Mouse (Mus musculus) NIH3T3 (cell line): Measurements from ENCODE around the gene Rab30.
A peak's percentile ranks its signal among the peaks of the same experiment; 100 is the strongest.
"Not testable (repeated sequence)": the region's sequence is repeated elsewhere in the genome, so short reads cannot be mapped to it uniquely, and the experiment has no call there.

Source experiments
- DNase-seq: peaks from one replicate; pipeline ENCODE4 v3.0.0-alpha.2; 2012; ENCODE audit warnings: low read depth

The Rab30 gene

DNA sequence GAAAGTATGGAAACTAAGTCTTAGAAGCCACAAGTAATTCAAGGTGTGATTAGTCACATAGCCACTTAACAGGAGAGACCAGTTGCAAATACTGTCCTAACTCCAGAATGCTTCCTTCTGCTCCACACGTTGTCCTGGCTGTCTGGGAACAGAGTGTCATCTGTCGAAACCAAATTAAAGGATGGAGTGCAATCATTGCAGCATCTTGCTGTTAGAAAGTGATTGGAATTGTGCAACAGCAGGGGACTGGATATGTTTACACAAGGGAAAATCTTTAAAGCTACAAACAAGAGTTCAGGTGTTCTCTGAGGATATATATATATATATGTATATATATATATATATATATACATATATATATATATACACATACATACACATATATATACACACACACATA, 9.0 kb downstream of the Rab30 start:
- DNase-seq: no peak

- DNase-seq: no peak
These were observed 16.7 kb downstream of the Rab30 start for GRCm38 (mm10) chr7:92758067-92758466.

DNA sequence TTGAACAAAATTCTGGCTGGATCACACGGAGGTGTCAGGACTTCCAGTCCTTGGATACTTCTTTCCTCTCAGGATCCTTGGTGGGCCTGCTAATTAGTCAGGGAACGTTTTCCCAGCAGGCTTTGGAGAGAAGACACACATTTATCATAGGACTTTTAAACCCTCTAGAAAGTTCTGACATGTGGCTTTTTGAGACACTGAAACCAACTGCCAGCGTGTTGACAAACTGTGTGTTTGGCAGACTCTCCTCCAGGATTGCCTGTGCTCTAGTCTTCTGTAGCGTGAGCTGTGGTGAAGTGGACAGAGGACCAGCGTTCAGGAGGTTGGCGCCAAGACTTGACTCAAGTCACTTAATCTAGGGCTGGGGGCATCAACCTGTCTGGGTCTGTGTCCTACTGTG, 19.2 kb downstream of the Rab30 start:
- no peak for DNase-seq

DNA sequence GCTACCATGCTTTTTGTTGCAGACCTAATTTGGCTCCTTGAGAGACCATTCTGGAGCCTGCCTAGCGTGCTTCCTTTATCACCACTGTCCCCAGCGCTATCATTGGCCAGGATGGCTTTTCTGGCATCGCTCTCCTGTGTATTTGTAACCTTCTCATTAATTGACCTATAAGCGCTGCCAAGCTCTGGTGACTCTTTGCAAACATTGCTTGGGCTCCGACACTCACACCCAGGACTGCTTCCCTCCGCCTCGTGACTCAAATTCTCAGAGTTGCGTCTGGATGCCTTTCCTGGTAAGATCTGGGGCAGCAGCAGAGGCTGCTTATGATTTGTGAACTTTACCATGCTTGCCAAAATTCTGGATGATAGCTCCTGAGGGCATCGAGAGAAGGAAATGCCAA, 19.8 kb downstream of the Rab30 start:
- DNase-seq: no peak

DNA sequence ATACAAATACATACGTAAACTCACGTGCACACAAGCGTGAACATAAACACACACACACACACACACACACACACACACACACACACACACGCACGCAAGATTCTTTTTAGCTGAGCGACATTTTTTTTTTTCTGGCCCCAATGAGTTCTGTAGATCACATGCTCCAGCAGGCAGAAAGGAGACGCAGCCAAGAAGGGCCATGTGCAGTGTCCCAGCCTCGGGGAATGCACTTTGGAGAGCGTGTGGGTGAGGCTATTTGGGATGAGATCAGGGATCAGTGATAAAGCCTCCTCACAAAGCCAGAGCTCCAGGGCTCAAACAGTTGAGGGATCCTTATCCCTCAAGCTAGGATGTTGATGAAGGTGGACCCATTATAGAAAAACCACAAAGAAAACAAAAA, 24.0 kb downstream of the Rab30 start:
- DNase-seq: no peak

- no peak for DNase-seq
These were observed 25.0 kb downstream of the Rab30 start for GRCm38 (mm10) chr7:92766096-92767090.

GRCm38 (mm10) chr7:92768116-92768515, 26.7 kb downstream of the Rab30 start:
- DNase-seq: not testable (repeated sequence)

- no peak for DNase-seq
These were observed 27.5 kb downstream of the Rab30 start for GRCm38 (mm10) chr7:92768859-92769258.

DNA sequence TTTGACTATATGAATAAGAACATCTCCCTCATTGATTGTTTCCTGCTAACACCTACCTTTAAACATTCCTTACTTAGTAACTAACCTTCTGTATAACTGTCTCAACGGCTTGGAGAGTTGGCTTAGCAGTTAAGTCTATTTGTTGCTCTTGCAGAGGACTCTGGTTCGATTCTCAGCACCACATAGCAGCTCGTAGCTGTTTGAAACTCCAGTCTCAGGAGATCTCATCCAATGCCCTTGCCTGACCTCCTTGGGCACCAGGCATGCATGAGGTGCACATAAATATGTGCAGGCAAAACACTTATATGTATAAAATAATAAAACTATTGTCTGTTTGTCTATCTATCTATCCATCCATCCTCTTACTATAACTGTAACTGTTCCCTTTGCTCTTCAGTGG, 31.6 kb downstream of the Rab30 start:
- DNase-seq: no peak

- no peak for DNase-seq
These were observed 32.2 kb downstream of the Rab30 start for GRCm38 (mm10) chr7:92773596-92773995.

- no peak for DNase-seq
These were observed 33.3 kb downstream of the Rab30 start for GRCm38 (mm10) chr7:92774741-92775140.

DNA sequence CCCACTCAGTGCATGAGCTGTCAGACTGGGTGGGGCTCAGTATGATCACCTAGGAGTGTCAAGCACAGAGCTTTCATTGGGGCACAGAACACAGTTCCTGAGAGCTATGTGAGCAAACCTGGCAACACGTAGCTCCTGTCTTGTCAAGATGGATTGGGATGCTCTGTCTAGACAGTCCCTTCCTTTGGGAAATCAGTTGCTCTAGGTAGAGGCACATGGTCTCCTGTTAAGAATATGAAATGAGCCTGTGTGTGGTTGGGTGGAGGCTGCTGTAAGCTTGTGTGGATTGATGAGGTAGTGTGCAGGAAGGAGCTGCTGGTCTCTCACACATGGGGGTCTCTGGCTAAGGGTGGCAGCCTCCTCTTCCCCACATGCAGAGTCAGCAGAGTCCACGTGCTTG, 34.3 kb downstream of the Rab30 start:
- no peak for DNase-seq

GRCm38 (mm10) chr7:92776647-92777046, 35.2 kb downstream of the Rab30 start:
- DNase-seq: peak; percentile 81

DNA sequence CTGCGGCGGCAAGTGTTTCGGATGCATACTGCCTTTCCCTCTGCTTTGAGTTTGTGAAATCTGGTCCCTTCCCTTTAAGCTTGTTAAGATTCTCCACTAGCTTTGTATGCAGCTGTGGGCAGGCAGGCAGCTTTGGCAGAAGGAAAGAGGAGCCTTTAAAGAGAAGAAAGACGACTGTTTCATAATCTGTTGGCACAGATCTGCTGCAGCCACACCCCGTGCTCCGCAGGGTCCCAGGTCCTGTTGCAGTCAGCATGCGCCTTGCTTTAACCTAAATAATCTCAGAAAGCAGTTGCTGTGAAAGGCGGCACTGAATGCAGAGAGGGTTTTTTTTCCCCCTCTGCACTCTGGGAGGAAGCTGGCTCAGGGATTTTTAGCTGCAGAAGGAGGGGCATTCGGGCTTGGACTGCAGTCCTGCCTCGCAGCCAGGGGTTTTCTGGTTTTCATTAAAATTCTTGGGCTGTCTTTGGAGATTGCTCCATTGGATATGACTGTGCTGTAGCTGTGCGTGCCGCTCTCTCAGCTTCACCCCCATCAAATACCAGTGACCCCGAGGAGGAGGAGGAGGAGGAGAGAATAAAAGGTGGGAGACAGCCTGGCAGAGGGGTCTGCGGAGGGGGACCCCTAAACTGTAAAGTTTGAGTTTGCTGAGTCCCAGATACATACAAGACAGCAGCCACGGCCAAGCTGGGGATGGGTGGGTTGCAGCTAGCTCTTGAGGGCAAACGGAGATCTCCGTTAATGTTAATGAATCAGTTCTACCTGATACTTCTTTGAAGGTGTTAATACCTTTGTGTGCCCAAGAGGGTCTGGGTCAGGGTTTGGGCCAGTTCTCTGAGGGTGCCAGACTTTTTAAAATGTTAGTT, 35.9 kb downstream of the Rab30 start:
- DNase-seq: peak; percentile 91

DNA sequence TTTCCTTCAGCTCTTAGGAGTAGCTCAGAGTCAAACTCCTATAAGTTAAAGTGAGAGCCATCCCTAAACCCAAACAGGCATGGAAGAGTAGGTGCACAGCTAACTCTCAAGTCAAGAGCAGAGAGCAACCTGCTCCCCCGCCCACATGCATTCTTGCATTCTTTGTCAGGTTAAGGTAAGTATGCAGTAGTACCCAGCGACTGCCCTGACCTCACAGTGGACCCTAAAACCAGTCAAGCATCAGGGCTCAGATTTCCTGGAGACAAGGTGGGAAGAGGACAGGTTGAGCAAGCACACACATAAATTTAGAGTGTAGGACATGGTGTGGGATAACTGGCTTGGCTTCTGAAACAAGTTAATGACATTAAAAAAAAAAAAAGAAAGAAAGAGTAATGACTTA, 37.7 kb downstream of the Rab30 start:
- DNase-seq: no peak

DNA sequence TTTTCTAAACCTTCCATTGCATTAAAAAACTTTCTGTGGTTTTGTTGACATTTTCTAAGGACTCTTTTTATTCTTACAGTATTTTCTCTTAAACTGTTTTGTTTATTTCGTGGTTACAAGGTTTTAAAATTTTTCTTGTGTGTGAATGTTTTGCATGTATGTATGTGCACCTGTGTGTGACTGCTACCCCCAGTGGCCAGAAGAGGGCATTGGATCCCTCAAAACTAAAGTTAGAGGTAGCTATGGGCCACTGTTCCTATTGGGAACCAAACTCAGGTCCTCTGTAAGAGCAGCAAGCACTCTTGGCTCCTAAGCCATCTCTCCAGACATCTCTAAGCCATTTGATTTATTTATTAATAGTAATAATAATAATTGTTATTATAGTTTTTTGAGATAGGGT, 40.0 kb downstream of the Rab30 start:
- no peak for DNase-seq

DNA sequence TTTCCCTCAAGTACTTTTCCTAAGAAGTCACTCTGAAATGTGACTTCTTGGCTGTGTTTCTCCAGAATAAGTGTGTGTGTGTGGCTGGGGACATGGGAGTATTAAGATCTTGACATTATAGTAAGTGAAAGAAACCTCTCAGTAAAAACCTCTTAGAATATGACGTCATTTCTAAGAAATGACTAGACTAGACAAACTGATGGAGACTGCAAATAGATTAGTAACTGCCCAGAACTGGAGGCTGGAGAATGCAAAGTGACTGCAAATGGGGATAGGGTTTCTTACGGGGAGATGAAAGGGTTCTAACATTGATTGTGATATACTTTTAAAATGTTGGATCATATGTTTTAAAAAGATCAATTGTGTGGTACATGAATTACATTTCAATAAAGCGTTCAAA, 40.5 kb downstream of the Rab30 start:
- no peak for DNase-seq

DNA sequence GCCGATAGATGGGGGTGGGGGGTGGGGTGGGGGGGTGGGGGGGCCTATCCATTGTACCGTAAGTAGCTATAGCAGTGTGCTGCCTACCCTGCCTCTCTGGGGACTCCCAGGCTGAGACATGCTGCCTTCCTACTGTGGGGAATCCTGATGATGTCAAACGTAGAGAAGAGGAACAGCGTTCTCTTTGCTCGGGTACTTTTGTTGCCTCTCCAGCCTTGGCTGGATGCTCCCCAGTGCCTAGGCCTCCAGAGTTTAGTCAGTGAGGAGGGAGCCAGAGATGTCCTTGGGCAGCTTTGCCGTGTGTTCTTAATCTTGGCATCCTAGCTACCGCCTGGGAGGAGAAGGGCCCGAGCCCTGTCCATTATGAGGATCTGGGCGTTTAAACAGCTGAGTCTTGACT, 41.1 kb downstream of the Rab30 start:
- no peak for DNase-seq

DNA sequence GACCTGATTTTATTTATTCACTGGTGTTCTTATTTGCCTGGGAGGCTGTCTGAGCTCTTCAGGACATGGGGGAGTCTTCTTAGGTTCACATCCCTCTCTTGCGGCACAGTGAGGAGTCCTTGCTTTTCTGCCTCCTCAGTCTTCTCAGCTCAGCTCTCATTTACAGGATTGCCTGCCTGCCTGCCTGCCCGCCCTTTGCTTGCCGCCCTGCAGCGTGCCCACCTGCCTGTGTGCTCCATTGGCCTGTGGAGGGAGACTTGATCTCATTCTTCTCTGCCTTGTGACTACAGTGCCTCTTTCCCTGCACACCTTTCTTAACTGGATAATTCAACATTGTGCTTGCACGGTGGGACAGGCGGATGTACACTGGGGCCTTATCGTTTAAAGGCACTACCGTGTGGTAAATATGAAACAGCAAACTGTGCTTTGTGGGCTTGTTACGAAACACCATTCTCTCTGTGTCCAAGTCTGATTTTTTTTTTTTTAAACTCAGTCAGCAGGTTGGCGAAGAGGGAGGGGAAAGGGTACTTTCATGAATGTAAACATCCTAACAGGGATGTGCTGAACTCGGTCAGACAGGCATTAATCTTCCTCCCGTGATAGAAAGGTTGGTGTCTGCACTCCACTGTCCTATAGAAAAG, 41.9 kb downstream of the Rab30 start:
- peak; percentile 48 for DNase-seq

DNA sequence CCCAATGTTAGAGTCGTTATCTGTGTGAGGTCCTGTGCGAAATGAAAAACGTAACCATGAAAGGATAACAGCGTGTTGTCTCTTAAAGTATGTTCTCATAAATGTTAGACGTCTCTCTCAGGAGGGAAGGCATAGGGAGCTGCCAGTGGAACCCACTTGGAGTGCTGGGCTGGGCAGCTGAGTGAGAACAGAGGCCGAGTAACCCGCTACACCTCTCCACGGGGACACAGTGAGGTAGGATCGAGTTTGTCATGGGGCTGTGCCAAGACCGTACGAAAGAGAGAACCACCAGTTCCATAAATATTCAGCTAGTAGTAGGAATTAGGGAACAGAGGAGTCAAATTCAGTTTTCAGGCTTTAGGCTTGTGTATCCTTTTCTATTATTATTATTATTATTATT, 42.5 kb downstream of the Rab30 start:
- DNase-seq: no peak

DNA sequence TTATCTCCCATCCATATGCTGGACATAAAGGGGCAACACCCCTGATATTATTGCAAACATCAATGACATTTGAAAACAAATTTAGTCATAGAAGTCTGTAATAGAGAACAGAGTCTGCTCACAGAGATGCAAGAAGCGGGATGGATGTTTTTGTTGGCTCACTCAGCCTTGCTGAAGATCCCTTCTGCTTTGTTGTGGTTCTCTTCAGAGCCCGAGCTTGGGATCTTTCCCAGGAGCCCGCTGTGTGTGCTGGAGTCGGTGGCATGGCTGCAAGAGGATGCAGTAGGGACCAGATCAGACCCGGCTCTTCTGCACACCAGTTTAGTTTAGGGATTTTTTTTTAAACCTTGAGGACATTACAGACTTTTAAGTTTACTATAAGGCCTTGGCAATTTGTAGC, 54.3 kb downstream of the Rab30 start:
- peak; percentile 54 for DNase-seq

DNA sequence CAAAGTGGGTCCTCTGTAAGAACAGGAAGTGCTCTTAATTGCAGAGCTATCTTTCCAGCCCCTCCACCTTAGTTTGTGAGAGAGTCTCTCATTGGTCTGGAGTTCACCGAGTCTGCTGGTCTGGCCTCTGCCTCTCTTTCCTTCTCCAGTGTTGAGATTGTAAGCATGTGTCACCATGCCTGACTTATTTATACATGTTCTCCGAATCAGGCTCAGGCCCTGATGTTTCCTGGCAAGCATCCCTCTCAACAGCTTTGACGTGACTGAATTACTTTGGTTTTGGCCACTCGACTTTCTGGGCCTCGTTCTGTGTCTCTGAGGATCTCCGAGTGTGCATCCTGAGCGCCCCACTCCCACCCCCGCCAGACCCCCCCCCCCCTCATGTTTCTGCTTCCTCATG, 55.4 kb downstream of the Rab30 start:
- peak; percentile 70 for DNase-seq
